Mouse (Mus musculus) monocyte, adult 2 months (primary cell): ENCODE data around the gene Ddrgk1.
A peak's percentile ranks its signal among the peaks of the same experiment; 100 is the strongest.

Source experiments
- DNase-seq, 2 experiments: peaks; one replicate each; pipeline ENCODE4 v3.0.0; 2022; ENCODE audit warnings: low spot score in 2 of 2, low read depth in 1 of 2

Gene Ddrgk1

DNA sequence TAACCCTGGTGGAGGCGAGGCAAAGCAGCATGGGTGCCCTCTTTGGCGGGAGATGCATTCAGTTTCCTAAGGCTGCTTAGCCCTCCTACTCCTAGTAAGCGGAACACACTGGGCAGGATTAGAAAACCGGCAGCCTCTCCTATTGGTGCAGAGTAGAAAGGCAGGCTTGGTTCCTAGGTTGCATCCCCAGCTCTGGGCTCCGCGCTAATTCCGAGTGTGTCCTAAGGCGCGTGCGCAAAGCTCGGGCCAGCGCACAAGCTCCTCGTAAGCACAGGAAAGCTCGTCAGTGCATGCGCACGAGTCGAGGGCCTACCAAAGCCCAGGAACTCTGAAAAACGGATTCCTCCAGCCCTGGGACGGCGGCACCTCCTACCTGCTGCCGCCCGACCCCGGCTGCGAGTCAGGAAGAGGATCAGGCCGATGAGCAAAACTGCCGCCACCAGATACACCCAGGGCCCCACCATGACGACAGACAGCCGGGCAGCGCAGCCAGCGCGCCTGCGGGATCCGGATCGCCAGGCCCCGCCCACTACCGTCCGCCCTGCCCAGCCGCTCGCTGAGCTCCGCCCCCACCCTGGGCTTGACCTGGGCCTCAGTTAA, at the start of gene Ddrgk1:
Gene Ddrgk1, minus strand, starts transcription at position 558 of the 600 bp plus-strand sequence.
- DNase-seq: peak; percentile 84 to 86

GRCm38 (mm10) chr2:130707057-130707456, 42.6 kb upstream of the Ddrgk1 start:
- DNase-seq: no peak

GRCm38 (mm10) chr2:130706602-130707001, 42.1 kb upstream of the Ddrgk1 start:
- no peak for DNase-seq

- no peak for DNase-seq
Observed at GRCm38 (mm10) chr2:130705178-130705577, 40.7 kb upstream of the Ddrgk1 start.

- no peak for DNase-seq
Observed at GRCm38 (mm10) chr2:130704040-130705001, 39.9 kb upstream of the Ddrgk1 start.

GRCm38 (mm10) chr2:130697821-130698266, 33.4 kb upstream of the Ddrgk1 start:
- DNase-seq: no peak

DNA sequence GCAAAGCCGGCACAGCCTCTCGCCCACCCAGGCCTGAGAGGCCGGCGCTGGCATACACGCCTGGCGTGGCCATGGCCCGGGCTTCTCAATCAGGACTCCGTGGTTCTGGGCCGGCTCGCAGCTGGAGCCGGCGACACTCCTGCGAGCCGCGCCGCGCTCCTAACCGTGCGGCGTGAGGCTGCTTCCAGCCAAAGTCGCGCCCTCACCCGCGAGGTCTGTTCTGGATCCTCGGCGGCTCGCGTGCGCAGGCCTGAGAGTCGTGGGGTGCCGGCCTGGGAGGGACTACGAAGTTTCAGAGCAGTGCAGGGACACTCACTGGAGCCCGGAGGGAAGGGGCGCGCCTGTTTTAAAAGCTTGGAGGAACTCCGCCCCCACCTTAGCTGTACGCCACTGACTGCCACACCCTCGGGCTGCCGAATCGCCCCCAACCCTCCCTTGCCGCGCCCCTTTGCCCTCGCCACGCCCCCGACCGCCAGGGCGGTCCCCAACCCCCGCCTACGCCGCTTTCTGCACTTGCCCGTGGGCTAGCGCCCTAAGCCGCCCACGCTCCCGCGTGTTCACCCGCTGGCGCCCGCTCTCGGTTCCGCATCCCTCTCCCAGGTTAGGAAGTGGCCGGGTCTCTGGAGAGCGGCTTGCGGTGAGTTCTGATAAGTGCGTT, 32.8 kb upstream of the Ddrgk1 start, which contains the start of gene Slc4a11:
Gene Slc4a11, minus strand, starts transcription at position 367 of the 658 bp plus-strand sequence.
- DNase-seq: peak; percentile 5 to 6

- no peak for DNase-seq
Observed at GRCm38 (mm10) chr2:130696700-130697152, 32.3 kb upstream of the Ddrgk1 start.

DNA sequence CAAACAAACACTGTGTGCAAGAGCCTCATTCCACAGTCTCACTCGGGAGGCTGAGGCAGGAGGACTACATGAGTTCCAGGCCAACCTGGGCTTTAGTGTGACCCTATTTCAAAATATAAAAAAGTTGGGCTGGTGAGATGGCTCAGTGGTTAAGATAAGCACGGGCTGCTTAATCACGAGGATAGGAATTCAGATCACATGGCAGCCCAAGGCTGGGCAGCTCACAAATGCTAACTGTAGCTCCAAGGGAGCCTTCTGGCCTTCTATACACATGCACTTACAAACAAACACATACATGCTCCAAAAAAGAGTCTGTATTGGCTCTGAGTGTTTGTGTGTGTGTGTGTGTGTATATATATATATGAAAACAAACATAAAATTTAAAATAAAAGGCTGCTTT, 29.1 kb upstream of the Ddrgk1 start:
- DNase-seq: no peak

- DNase-seq: no peak
Observed at GRCm38 (mm10) chr2:130689011-130689410, 24.6 kb upstream of the Ddrgk1 start.

- DNase-seq: no peak
Observed at GRCm38 (mm10) chr2:130685426-130685825, 21.0 kb upstream of the Ddrgk1 start.

GRCm38 (mm10) chr2:130681531-130681930, 17.1 kb upstream of the Ddrgk1 start:
- DNase-seq: no peak

DNA sequence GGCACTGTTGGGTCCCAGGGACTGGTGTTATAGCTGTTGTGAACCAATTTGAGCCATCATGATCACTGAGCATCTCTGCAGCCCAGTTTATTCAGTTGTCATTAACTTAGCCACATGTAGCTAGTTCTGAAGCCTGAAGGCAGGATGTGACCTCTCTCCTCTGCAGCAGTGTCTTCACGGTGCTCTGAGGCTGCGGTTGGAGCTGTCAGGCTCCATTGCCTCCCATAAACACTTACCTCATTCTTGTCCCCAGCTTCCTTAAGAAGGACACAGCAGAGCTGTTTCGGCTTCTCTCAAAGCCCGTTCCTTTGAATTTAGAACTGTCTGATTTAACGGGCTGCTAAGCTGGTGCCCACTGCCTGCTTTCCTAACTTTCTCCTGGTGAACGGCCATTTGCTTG, 15.4 kb upstream of the Ddrgk1 start:
- no peak for DNase-seq

- DNase-seq: no peak
Observed at GRCm38 (mm10) chr2:130679154-130679553, 14.7 kb upstream of the Ddrgk1 start.

DNA sequence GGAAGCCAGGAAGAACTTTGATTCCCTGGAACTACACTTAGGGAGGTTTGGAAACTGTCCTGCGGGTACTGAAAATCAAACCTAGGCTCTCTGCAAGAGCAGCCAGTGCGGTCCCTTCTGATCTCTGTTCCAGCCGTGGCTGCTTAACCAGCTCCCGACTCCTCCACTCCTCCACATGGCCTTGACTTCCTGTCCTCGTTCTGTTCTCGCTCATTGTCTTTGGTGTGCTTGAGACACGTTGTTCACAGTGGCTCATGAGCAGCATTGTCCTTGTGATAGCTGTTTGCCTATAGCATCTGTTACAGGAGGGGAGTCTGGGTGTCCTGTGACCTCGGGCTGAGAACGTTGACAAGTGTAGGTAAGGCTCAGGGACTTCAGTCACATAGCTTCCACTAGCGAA, 12.8 kb upstream of the Ddrgk1 start:
- DNase-seq: no peak

DNA sequence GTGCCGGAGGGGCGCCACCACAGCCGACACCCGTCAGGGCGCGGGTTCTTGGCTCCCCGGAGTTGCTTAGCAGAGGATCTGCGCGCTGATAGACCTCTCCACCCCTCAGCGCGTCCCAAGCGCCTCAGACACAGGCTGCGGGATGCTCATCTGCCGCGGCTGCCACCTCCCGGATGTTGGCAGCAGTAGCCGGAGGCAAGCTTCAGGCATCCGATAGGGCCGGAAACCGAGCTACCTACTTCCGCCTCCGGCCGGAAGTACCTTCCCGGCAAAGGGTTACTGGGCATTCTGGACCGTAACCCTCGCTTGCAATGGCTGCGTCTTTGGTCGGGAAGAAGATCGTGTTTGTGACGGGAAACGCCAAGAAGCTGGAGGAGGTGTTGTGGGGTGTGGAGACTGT, 3.1 kb upstream of the Ddrgk1 start, which contains the start of gene Itpa:
Gene Itpa, plus strand, starts transcription at position 52 of the 400 bp plus-strand sequence.
- DNase-seq: peak; percentile 55 to 61

- no peak for DNase-seq
Observed at GRCm38 (mm10) chr2:130663342-130663741, 1.1 kb downstream of the Ddrgk1 start.

DNA sequence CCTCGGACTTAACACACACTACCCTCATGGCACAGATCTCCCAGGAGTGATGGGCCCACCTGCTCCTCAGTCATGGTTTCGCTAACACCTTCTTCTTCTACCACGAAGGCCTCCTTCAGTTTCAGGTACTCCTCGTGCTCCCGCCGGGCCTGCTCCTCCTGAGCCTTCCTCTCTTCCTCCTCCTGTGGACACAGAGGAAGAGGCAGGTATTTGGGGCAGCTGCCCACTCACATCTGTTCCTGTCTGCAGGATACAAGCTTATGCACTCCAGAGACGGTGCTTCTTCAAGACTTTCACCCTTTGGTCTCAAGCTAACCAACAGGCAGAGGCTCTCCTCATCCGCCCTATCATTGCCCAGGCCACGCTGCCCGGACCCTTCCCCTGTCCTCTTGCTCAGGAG, 5.9 kb downstream of the Ddrgk1 start:
- DNase-seq: no peak

DNA sequence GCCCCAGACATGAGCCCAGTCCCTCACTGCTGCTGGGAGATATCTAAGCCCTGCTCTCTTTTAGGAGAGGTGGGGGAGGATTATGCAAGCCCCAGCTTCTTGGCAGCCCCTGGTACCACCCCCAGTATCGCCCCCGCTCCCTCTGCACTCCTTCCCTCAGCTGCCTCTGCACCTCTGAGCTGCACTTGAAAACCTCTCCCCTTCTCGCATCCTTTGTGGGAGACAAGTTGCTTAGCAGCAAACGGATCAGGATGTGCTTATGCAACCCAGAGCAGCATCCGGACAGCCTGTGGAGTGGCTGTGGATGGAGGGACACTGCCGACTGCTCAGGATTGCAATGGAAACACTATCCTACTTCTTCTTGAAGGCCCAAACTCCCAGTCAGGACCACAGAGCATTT, 6.9 kb downstream of the Ddrgk1 start:
- DNase-seq: no peak

GRCm38 (mm10) chr2:130656536-130656935, 7.9 kb downstream of the Ddrgk1 start:
- no peak for DNase-seq

DNA sequence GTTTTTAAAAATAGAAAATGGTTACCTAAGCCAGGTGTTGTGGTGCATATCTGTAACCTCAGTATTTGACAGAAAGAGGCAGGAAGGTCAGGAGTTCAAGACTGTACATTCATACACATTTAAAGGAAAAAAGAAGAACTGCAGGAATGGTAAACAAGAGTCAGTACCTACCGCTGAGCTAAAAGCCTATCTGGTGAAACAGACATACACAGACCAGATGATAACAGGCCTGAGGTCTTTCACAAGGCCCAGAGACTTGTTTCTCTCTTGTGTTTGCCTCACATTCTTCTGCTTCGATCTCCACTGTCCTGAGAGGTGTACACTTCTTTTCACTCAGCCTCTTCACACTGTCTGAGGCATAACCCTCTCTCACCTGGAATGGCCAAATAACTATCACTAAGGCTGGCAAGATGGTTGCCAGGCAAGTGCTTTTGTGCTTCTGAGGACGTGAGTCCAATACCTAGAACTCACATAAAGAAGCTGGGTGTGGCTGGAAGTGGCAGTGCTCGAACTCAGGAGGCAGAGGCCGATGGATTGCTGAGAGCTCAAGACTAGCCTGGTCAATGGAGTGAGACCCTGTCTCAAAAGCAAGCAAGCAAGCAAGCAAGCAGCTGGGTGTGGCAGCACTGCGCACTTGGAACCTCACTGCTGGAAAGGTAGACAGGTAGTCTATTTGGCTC, 8.7 kb downstream of the Ddrgk1 start:
- no peak for DNase-seq
